Mouse (Mus musculus) cerebellum, postnatal 25 days (tissue): ENCODE measurements around the gene Thy1.

Source experiments
- DNase-seq, 2 experiments: peaks; one replicate each; pipeline ENCODE4 v3.0.0; 2021; ENCODE audit warnings: mixed read lengths in 2 of 2

The Thy1 gene

DNA sequence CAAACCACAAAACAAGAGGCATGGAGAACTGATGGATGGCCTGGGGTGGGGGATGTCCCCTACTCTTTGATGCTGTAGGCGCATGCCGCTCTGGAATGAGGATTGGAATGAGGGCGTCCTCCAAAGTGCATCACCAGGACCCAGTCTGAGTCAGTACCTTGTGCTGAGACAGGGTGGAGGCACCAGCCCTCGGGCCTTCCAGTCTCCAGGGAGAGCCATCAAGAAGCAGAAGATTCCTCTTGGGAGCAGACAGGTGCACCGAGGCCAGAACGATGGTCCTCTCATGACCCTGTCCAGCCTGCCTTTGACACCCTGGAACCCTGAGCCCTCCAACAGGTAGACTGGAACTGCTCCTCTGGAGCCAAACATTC is 24.8 kb downstream of the Thy1 start:
- DNase-seq = peak in 1 of 2 experiments; percentile 19

GRCm38 (mm10) chr9:44069252-44069651 is 26.1 kb downstream of the Thy1 start:
- DNase-seq = peak in 1 of 2 experiments; percentile 3

DNA sequence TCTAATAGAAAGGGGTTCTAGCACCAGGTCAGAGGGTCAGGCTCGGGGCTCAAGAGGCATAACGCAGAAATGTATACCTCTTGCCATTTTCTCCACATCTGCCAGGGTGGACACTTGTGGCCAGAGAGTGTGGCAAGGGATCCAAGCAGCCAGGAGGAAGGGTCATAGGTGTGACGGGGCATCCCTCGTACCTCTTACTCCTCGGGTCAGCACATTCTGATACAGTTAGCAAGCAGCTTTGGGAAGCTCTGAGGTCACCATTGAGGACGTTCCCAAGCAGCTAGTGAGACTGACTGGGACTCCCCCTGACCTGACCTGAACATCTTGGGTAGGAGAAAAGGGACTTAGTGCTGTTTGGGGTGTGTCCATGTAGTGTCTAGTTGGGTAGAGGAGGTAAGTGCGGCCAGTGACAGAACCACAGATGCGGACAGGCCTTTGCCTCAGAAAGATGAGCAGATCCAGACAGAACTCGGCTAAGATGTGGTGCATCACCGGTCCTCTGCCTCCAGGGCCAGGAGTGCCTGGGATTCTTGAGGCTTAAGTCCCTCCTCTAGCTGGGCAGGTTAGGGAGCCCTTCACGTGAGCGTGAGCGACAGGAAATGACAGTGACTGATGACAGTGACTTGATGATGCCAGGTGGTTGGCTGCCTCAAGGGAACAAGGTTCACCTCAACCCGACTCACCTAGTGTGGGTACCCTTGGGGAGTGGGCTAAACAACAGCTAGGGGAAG is 27.1 kb downstream of the Thy1 start:
- peak in 1 of 2 experiments; percentile 7 for DNase-seq

- DNase-seq = peak in 1 of 2 experiments; percentile 6
Observed at GRCm38 (mm10) chr9:44070844-44071231, 27.7 kb downstream of the Thy1 start.

DNA sequence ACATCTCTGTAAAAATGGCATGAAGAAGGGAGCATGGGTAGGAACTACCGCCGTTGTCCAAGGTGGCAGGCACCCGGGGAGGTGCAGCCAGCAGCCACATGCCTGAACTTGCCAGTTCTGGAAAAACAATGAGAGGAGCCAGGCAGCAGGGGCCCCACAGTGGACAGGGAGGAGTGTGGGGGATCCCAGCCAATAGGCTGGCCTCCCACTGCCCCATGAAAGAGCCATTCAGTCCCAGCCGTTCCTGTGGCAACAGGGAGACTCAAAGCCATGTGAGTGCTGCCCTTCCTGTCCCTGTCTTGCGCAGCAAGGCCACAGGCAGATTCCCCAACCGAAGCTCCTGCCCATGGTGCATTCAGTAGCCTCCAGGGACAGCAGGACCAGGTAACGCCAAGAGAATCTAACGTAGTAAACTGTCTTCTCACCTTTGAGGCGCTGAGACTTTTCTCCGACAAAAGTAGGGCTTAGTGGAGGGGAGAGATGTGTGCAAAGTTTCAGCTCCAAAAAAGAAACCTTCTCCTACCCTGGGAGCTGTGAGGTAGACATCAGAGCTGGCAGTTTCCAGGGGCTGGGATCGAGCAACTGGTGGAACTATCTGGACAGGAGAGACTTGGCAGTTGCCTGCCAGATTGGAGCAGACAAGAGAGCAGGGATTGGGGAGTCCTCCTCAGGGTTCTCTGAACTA is 28.9 kb downstream of the Thy1 start:
- DNase-seq = peak; percentile 31 to 42

GRCm38 (mm10) chr9:44072599-44072915 is 29.4 kb downstream of the Thy1 start:
- peak; percentile 31 to 41 for DNase-seq

- peak; percentile 76 to 81 for DNase-seq
Observed at GRCm38 (mm10) chr9:44073115-44073514, 29.9 kb downstream of the Thy1 start.

- DNase-seq = peak; percentile 46 to 71
Observed at GRCm38 (mm10) chr9:44074395-44075275, 31.5 kb downstream of the Thy1 start.

DNA sequence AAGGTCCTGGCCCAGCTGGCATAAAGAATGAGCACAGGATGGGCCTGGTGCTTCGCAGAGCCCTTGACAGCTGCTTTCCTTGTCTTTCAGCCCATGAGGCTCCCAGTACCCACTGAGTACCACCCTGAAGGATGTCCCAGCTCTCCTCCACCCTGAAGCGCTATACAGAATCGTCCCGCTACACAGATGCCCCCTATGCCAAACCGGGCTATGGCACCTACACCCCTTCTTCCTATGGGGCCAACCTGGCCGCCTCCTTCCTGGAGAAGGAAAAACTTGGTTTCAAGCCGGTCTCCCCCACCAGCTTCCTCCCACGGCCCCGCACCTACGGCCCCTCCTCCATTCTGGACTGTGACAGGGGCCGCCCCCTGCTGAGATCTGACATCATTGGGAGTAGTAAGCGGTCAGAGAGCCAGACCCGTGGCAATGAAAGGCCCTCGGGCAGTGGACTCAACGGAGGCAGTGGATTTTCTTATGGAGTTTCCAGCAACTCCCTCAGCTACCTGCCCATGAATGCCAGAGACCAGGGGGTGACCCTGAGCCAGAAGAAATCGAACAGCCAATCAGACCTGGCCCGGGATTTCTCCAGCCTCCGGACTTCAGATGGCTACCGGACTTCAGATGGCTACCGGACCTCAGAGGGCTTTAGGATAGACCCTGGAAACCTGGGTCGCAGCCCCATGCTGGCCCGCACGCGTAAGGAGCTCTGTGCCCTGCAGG is 32.3 kb downstream of the Thy1 start:
- DNase-seq = peak; percentile 34 to 67

- peak in 1 of 2 experiments; percentile 30 for DNase-seq
Observed at GRCm38 (mm10) chr9:44075996-44076763, 33.0 kb downstream of the Thy1 start.

- DNase-seq = peak; percentile 65 to 80
Observed at GRCm38 (mm10) chr9:44076764-44077120, 33.6 kb downstream of the Thy1 start.

- DNase-seq = peak; percentile 24 to 25
Observed at GRCm38 (mm10) chr9:44077266-44077910, 34.2 kb downstream of the Thy1 start.

DNA sequence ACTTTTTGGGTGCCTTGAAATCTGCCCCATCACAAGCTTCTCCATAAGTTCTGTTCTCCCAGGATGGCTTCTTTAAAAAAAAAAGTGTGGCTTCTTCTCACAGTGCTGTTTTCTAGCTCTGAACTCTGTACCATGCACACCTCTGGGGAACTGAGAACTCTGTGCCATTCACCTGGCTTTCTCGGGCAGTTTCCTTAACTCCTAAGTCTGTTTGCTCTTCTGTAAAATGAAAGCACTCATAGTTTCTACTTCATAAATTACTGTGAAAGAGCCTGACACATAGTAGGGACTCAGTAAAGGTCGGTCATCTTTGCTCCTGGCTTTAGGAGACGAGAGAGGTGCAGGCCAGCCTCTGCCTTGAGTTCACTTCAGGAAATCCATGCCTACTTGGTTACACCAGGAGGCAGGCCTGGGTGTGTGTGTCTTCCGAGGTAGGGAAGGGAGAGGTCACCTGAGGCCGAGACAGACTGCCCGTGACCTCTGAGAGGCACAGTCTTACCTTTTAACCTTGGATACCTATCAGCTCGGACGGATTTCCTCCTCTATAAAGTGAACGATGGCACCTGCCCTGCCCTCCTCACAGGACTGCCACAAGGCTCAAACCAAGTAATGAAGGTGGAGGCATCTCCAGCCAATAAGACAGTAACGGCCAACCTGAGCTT is 35.1 kb downstream of the Thy1 start:
- DNase-seq = no peak

GRCm38 (mm10) chr9:44078955-44079756 is 36.0 kb downstream of the Thy1 start:
- DNase-seq = peak; percentile 94 to 95

DNA sequence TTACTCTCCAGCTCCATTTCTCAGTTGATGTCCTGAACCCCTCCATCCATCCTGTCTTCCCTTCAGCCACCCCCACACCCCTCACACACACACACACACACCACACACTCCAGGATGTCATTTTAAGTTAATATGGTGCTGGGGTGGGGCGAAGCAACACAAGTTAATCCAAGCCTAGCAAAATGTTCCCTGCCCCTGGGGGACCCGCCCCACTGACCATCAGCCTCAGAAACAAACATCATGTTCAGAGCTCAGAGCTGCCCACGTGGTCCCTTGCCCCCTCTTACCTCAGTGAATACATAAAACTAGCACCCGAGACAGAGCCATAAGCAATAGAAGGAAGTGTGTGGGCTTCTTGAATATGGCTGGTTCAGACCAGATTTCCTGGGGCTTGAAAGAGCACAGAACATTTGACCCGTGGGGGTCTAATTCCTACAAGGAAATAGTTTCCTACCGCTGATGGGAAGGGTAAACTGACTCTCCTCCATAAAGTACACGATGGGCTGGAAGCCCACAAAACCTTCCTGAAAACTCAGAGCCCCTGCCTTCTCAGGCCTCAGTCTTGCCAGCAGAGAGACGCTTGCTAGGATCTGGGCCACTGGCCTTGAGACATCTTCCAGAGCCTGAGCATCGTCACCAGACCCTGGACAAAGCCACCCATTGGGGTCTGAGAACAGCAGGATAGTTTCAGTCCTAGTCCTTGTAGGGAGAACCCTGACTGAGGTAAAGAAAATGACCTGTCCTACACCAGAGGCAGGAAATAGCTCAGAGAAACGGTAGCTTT is 37.0 kb downstream of the Thy1 start:
- peak; percentile 20 to 21 for DNase-seq

- DNase-seq = peak; percentile 20 to 47
Observed at GRCm38 (mm10) chr9:44080953-44081352, 37.8 kb downstream of the Thy1 start.

- DNase-seq = no peak
Observed at GRCm38 (mm10) chr9:44081581-44081980, 38.4 kb downstream of the Thy1 start.

- peak in 1 of 2 experiments; percentile 1 for DNase-seq
Observed at GRCm38 (mm10) chr9:44082266-44082665, 39.1 kb downstream of the Thy1 start.
